Mouse (Mus musculus) hindbrain, embryonic 11.5 days (tissue): ENCODE measurements around the gene Loxl1. TPM values are rescaled to one million over a fixed set of nuclear protein-coding genes. Genes with fewer than 3 reads are reported as not detected.

Experiments used
- ATAC-seq: fragments of 200-750 bp; cut with Nextera tagmentation; 2 replicates; pipeline ENCODE4 v1.8.0; 2017; ENCODE audit warnings: mild to moderate bottlenecking, moderate TSS enrichment, moderate library complexity; ENCODE audit not compliant: low FRiP score
- DNase-seq: peaks from one replicate; pipeline ENCODE4 v3.0.0-alpha.2; 2015; ENCODE audit warnings: low spot score
- H3K27ac ChIP-seq: fragments of 300-500 bp; sonication (generic); 2 replicates; pipeline ENCODE4 v1.5.1; 2014; ENCODE audit warnings: mild to moderate bottlenecking, low read depth, low read length
- H3K27me3 ChIP-seq: fragments of 300-500 bp; sonication (generic); 2 replicates; pipeline ENCODE4 v1.6.1; 2014; ENCODE audit warnings: mild to moderate bottlenecking, low read length, moderate library complexity, mixed read lengths; ENCODE audit not compliant: control insufficient read depth, insufficient read depth
- H3K36me3 ChIP-seq: fragments of 300-500 bp; sonication (generic); 2 replicates; pipeline ENCODE4 v1.6.1; 2014; ENCODE audit warnings: mild to moderate bottlenecking, low read length, moderate library complexity, mixed read lengths; ENCODE audit not compliant: control insufficient read depth, insufficient read depth
- H3K4me1 ChIP-seq: fragments of 300-500 bp; sonication (generic); replicated peaks from 2 replicates; pipeline ENCODE4 v1.6.1; 2014; ENCODE audit warnings: low read length, mixed read lengths; ENCODE audit not compliant: control insufficient read depth, insufficient read depth
- H3K4me2 ChIP-seq: fragments of 300-500 bp; sonication (generic); replicated peaks from 2 replicates; pipeline ENCODE4 v1.6.1; 2014; ENCODE audit warnings: mild to moderate bottlenecking, low read depth, low read length
- H3K4me3 ChIP-seq: fragments of 300-500 bp; sonication (generic); 2 replicates; pipeline ENCODE4 v1.5.1; 2014; ENCODE audit warnings: low read depth, low read length
- H3K9ac ChIP-seq: fragments of 300-500 bp; sonication (generic); 2 replicates; pipeline ENCODE4 v1.6.1; 2014; ENCODE audit warnings: low read depth, low read length
- H3K9me3 ChIP-seq: fragments of 300-500 bp; sonication (generic); 2 replicates; pipeline ENCODE4 v1.6.1; 2016; ENCODE audit warnings: low read length; ENCODE audit not compliant: control insufficient read depth
- WGBS: fragments of 180-500 bp; shearing (Covaris S2); extraction: QIAGEN DNeasy Blood & Tissue Kit; methylation state at CpG from one replicate; pipeline ENCODE4 v1.1.7; 2014; 5-methylcytosine and 5-hydroxymethylcytosine counted together
- polyA plus RNA-seq: library from polyadenylated mRNA; unstranded; fragments of >200 nt; fragmentation: Nextera tagmentation; extraction: Ambion mirVana; gene quantifications from 2 replicates; pipeline ENCODE4 v1.2.1, GENCODE M21; 2014

Loxl1 gene
- polyA plus RNA-seq, 1 experiment from 2014 or later: 11.0 TPM

DNA sequence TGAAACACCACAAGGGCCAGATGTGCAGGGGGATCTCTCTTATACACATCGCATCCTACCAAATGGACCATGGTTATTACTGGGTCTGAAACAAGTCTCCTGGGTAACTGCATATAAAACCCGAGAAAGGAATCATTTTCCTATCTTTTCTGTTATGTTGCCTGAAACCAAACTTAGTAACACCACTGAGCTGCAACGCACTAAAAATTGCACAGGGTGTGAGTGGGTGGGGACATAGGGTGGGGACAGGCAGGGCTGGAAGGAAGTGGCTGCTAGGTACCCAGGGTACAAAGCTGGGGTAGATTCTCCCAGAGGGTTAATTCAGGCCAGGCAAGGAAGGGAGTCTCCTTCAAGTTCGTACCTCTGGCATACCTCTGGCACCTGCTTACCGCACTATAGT lies 70.3 kb downstream of the Loxl1 start:
- no peak for ATAC-seq
- peaks cover 3% of the 10 kb centered on the region; the same call in 1 of the 2 replicates for H3K4me1 ChIP-seq
- no peaks in the 10 kb centered on the region for H3K36me3 ChIP-seq
- H3K27me3 ChIP-seq: no peaks in the 10 kb centered on the region
- 91% methylated on average over 5 of the region's 5 CpGs for WGBS
- H3K9ac ChIP-seq: no peak overlapping the region
- H3K9me3 ChIP-seq: no peaks in the 10 kb centered on the region
- no peak overlapping the region for H3K4me3 ChIP-seq
- no peak overlapping the region for H3K27ac ChIP-seq
- H3K4me2 ChIP-seq: no peak overlapping the region
- DNase-seq: no peak

DNA sequence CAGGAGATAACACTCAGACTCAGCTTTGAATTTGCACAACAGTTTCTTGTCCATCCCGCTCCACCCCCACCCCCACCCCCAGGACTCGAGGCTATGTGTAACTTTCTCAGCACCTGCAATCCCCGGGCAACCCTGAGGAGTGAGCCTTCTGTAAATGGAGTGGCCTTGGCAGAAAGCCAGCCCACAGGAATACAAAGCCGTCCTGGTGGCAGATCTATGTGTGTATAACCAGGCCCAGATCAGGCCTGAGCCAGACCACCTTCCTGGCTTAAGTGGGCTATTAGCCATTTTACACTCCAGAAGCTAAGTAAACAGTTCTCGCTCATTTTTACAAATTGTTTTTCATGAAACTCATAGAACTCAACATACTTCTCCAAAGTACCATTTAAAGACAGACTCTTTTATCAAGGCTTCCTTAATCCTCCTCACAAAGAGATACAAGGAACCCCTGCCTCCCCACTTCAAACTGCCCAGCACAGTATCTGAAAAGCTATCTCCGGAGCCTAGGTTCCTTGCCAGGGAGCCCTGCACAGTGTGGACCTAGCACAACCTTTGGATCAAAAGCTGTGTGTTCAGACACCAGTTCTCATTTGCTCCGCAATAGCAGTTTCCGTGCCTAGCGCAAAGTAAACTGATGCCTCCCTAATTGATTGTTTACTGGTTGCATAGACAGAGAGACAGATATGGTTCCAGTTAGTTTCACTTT lies 71.1 kb downstream of the Loxl1 start:
- DNase-seq: no peak
- Histone ChIP-seq H3K9me3 (no peaks in the 10 kb centered on the region), H3K27ac (no peak overlapping the region), H3K36me3 (no peaks in the 10 kb centered on the region), H3K27me3 (no peaks in the 10 kb centered on the region), H3K9ac (no peak overlapping the region), H3K4me3 (no peak overlapping the region), H3K4me1 (no peaks in the 10 kb centered on the region), H3K4me2 (no peak overlapping the region)
- WGBS: 71% methylated on average over 9 of the region's 9 CpGs
- ATAC-seq: no peak

Other genes starting within 250 kb of the Loxl1 start
- gene Stra6, start 249.4 kb downstream of the Loxl1 start, polyA plus RNA-seq: 8.2 and 12.7 TPM in 2 replicates
- gene Ccdc33, start 194.4 kb downstream of the Loxl1 start, polyA plus RNA-seq: 0.31 and 0.99 TPM in 2 replicates
- gene Islr, start 108.9 kb downstream of the Loxl1 start, polyA plus RNA-seq: 15.5 and 16.7 TPM in 2 replicates
- gene Islr2, start 108.9 kb downstream of the Loxl1 start, polyA plus RNA-seq: 5.5 and 6.7 TPM in 2 replicates
- 6.4 and 8.3 TPM in 2 replicates for gene Pml, start 63.4 kb downstream of the Loxl1 start, polyA plus RNA-seq
- 31.2 and 35.7 TPM in 2 replicates for gene Stoml1, start 60.0 kb downstream of the Loxl1 start, polyA plus RNA-seq
- gene Tbc1d21, start 57.3 kb upstream of the Loxl1 start, polyA plus RNA-seq: not detected in 2 replicates
- gene Insyn1, start 175.4 kb upstream of the Loxl1 start, polyA plus RNA-seq: 2.3 and 2.6 TPM in 2 replicates
- 26.6 and 27.9 TPM in 2 replicates for gene Cd276, start 242.3 kb upstream of the Loxl1 start, polyA plus RNA-seq